Mouse (Mus musculus) midbrain, embryonic 12.5 days (tissue): Measurements from ENCODE around the gene Gm11444. TPM values are rescaled to one million over a fixed set of nuclear protein-coding genes. Genes with fewer than 3 reads are reported as not detected.

Experiments used
- ATAC-seq: fragments of 200-750 bp; cut with Nextera tagmentation; 2 replicates; pipeline ENCODE4 v1.8.0; 2017; ENCODE audit warnings: low read depth, moderate TSS enrichment, moderate library complexity; ENCODE audit not compliant: low FRiP score
- H3K27ac ChIP-seq: fragments of 300-500 bp; sonication (generic); replicated peaks from 2 replicates; pipeline ENCODE4 v1.5.1; 2016; ENCODE audit warnings: mild to moderate bottlenecking
- H3K27me3 ChIP-seq: fragments of 300-500 bp; sonication (generic); 2 replicates; pipeline ENCODE4 v1.6.1; 2016; ENCODE audit warnings: mild to moderate bottlenecking
- H3K36me3 ChIP-seq: fragments of 300-500 bp; sonication (generic); 2 replicates; pipeline ENCODE4 v1.6.1; 2016
- H3K4me1 ChIP-seq: fragments of 300-500 bp; sonication (generic); 2 replicates; pipeline ENCODE4 v1.6.1; 2016
- H3K4me2 ChIP-seq: fragments of 300-500 bp; sonication (generic); replicated peaks from 2 replicates; pipeline ENCODE4 v1.6.1; 2016; ENCODE audit warnings: mild to moderate bottlenecking, moderate library complexity
- H3K4me3 ChIP-seq: fragments of 300-500 bp; sonication (generic); 2 replicates; pipeline ENCODE4 v1.5.1; 2016; ENCODE audit warnings: mild to moderate bottlenecking
- H3K9ac ChIP-seq: fragments of 300-500 bp; sonication (generic); replicated peaks from 2 replicates; pipeline ENCODE4 v1.6.1; 2016; ENCODE audit warnings: mild to moderate bottlenecking, moderate library complexity
- H3K9me3 ChIP-seq: fragments of 300-500 bp; sonication (generic); 2 replicates; pipeline ENCODE4 v1.6.1; 2016; ENCODE audit warnings: mild to moderate bottlenecking
- whole genome bisulfite sequencing: fragments of 180-500 bp; shearing (Covaris S2); methylation state at CpG from one replicate; pipeline ENCODE4 v1.1.7; 2016; 5-methylcytosine and 5-hydroxymethylcytosine counted together
- polyA plus RNA-seq: library from polyadenylated mRNA; unstranded; fragments of >200 nt; fragmentation: Nextera tagmentation; extraction: Ambion mirVana; gene quantifications from 2 replicates; pipeline ENCODE4 v1.2.1, GENCODE M21; 2016

The Gm11444 gene
- polyA plus RNA-seq, 1 experiment from 2014 or later = not detected

DNA sequence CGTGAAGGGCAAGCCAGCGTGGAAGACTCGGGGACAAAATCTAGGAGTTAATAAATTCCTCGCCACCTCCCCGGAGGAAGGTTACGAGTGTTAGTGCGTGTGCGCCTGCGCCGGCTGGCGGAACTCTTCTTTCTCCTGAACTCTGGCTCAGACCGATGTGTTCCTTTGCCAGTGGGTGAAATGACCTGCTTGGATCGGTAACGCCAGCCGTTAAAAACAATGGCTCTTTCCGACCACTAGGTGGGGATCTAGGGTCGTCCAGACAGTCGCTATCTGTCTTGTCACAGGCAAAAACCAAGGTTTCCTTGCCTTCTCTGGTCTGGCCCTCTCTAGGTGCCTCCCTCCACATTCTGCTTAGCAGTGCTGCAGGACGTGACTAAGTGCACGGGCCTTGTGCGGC is 1.1 kb downstream of the Gm11444 start:
- WGBS = 1% methylated on average over 21 of the region's 21 CpGs
- Histone ChIP-seq H3K27me3 (peaks cover 52% of the 10 kb centered on the region), H3K9me3 (no peaks in the 10 kb centered on the region), H3K9ac (0 out of 2 replicates have a peak overlapping the region, but pooled peaks have one; percentile 47), H3K4me3 (peak overlapping the region; percentile 28), H3K27ac (no peak overlapping the region), H3K4me1 (peaks cover 12% of the 10 kb centered on the region), H3K4me2 (peak overlapping the region; percentile 56), H3K36me3 (no peaks in the 10 kb centered on the region)
- 0 out of 2 replicates have a peak, but pooled peaks have one; percentile 27 for ATAC-seq

GRCm38 (mm10) chr11:85846509-85846908 is 3.6 kb downstream of the Gm11444 start:
- Histone ChIP-seq H3K4me3 (no peak overlapping the region), H3K4me2 (no peak overlapping the region), H3K27me3 (peaks cover 77% of the 10 kb centered on the region), H3K4me1 (peaks cover 33% of the 10 kb centered on the region), H3K9ac (no peak overlapping the region), H3K36me3 (no peaks in the 10 kb centered on the region), H3K27ac (no peak overlapping the region), H3K9me3 (no peaks in the 10 kb centered on the region)
- WGBS = 56% methylated on average over 4 of the region's 4 CpGs
- no peak for ATAC-seq

DNA sequence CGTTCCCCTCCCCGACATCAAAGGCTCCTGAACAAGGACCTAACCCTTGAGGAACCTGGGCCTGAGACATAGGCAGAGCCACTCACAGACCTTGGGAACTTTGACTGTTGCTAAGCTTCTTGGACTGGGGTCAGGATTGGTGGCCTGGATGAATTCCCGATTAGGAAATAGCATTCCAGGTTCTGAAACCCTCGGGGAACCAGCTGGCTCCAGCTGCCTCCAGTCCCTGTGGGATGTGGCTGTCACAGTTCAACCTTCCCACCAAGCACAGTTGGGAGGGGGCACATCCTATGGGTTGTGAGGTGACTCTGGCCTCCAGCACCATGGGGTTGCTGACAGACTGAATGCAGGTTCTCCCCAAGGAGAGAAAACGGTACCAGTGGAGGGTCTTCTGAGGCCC is 4.2 kb downstream of the Gm11444 start:
- peaks cover 83% of the 10 kb centered on the region for H3K27me3 ChIP-seq
- H3K4me1 ChIP-seq = peaks cover 34% of the 10 kb centered on the region
- H3K36me3 ChIP-seq = no peaks in the 10 kb centered on the region
- no peak for ATAC-seq
- WGBS = 50% methylated on average over 5 of the region's 5 CpGs
- H3K4me2 ChIP-seq = no peak overlapping the region
- H3K4me3 ChIP-seq = no peak overlapping the region
- H3K9me3 ChIP-seq = no peaks in the 10 kb centered on the region
- no peak overlapping the region for H3K27ac ChIP-seq
- H3K9ac ChIP-seq = no peak overlapping the region

DNA sequence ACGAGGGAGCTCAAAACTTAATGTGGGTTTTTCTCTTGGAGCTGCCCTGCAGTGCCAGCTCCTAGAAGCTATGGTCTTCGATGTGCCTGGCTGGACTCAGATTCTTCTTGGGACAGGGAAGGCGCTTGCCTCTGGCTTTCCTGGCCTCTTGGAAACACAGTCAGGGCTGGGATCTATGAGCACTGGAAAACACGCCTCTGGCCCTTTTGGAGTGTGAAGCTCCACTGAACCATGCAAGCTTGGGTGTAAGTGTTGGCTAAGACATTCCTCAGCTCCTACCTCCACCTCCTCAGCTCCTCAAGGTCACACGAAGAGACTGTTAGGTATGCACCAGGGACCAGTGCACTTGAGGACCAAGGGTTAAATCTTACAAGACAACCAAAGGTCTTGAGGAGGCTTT is 5.2 kb downstream of the Gm11444 start:
- H3K27me3 ChIP-seq = peaks cover 87% of the 10 kb centered on the region
- 37% methylated on average over 5 of the region's 5 CpGs for WGBS
- H3K27ac ChIP-seq = no peak overlapping the region
- H3K4me2 ChIP-seq = peak overlapping the region; percentile 84
- ATAC-seq = no peak
- H3K4me1 ChIP-seq = peaks cover 41% of the 10 kb centered on the region
- no peaks in the 10 kb centered on the region for H3K9me3 ChIP-seq
- H3K36me3 ChIP-seq = no peaks in the 10 kb centered on the region
- no peak overlapping the region for H3K4me3 ChIP-seq
- H3K9ac ChIP-seq = no peak overlapping the region

GRCm38 (mm10) chr11:85844144-85844965 is 5.8 kb downstream of the Gm11444 start:
- Histone ChIP-seq H3K4me2 (peak overlapping the region; percentile 84), H3K27me3 (peaks cover 89% of the 10 kb centered on the region), H3K4me3 (peak overlapping the region; percentile 45), H3K9me3 (no peaks in the 10 kb centered on the region), H3K27ac (0 out of 2 replicates have a peak overlapping the region, but pooled peaks have one; percentile 11), H3K36me3 (no peaks in the 10 kb centered on the region), H3K9ac (peak overlapping the region; percentile 46), H3K4me1 (peaks cover 41% of the 10 kb centered on the region)
- under 1% methylated on average over 54 of the region's 54 CpGs for WGBS
- ATAC-seq = peak; percentile 48

GRCm38 (mm10) chr11:85843347-85843692 is 6.8 kb downstream of the Gm11444 start:
- no peaks in the 10 kb centered on the region for H3K36me3 ChIP-seq
- H3K4me2 ChIP-seq = peak overlapping the region; percentile 84
- WGBS = under 1% methylated on average over 18 of the region's 18 CpGs
- peak overlapping the region; percentile 45 for H3K4me3 ChIP-seq
- no peaks in the 10 kb centered on the region for H3K9me3 ChIP-seq
- ATAC-seq = peak; percentile 68
- peaks cover 96% of the 10 kb centered on the region for H3K27me3 ChIP-seq
- peaks cover 35% of the 10 kb centered on the region for H3K4me1 ChIP-seq
- peak overlapping the region; percentile 46; the same call in 1 of the 2 replicates for H3K9ac ChIP-seq
- no peak overlapping the region for H3K27ac ChIP-seq

- H3K4me1 ChIP-seq = peaks cover 40% of the 10 kb centered on the region
- 3% methylated on average over 24 of the region's 24 CpGs for WGBS
- peak overlapping the region; percentile 84 for H3K4me2 ChIP-seq
- peaks cover 96% of the 10 kb centered on the region for H3K27me3 ChIP-seq
- H3K9ac ChIP-seq = no peak overlapping the region
- H3K27ac ChIP-seq = no peak overlapping the region
- H3K9me3 ChIP-seq = no peaks in the 10 kb centered on the region
- H3K36me3 ChIP-seq = no peaks in the 10 kb centered on the region
- peak overlapping the region; percentile 45 for H3K4me3 ChIP-seq
- ATAC-seq = no peak
These were observed 7.4 kb downstream of the Gm11444 start for GRCm38 (mm10) chr11:85842596-85843346.

DNA sequence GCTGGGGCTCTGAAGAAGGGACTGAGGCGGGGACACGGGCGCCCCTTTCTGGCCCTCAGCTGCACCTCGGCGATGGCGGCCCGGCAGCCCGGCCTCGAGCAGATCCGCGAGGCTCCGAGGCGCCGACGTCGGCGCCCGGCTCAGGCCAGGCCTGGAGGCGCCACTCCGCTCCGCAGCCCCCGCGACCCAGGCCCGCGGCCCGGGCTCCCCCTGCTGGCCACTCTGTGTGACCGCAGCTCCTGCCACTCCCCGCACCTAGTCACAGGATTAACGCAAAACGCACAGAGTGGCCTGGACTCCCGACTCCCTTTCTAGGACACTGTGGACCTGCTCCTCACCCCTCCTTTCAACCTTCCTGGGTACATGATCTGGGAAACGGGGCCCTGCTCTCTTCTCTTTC is 8.2 kb downstream of the Gm11444 start:
- Histone ChIP-seq H3K9me3 (no peaks in the 10 kb centered on the region), H3K27me3 (peaks cover 100% of the 10 kb centered on the region), H3K4me2 (peak overlapping the region; percentile 54), H3K4me1 (peaks cover 43% of the 10 kb centered on the region), H3K27ac (no peak overlapping the region), H3K36me3 (no peaks in the 10 kb centered on the region), H3K9ac (0 out of 2 replicates have a peak overlapping the region, but pooled peaks have one; percentile 41), H3K4me3 (peak overlapping the region; percentile 34)
- peak; percentile 71 for ATAC-seq
- WGBS = 0% methylated on average over 29 of the region's 32 CpGs

- peak overlapping the region; percentile 54 for H3K4me2 ChIP-seq
- peaks cover 100% of the 10 kb centered on the region for H3K27me3 ChIP-seq
- no peaks in the 10 kb centered on the region for H3K36me3 ChIP-seq
- no peak for ATAC-seq
- H3K9ac ChIP-seq = no peak overlapping the region
- no peaks in the 10 kb centered on the region for H3K9me3 ChIP-seq
- no peak overlapping the region for H3K27ac ChIP-seq
- peak overlapping the region; percentile 17; the same call in 1 of the 2 replicates for H3K4me3 ChIP-seq
- 10% methylated on average over 8 of the region's 8 CpGs for WGBS
- H3K4me1 ChIP-seq = peaks cover 43% of the 10 kb centered on the region
These were observed 8.9 kb downstream of the Gm11444 start for GRCm38 (mm10) chr11:85841211-85841681.

- peak overlapping the region; percentile 20 for H3K4me2 ChIP-seq
- ATAC-seq = no peak
- peaks cover 100% of the 10 kb centered on the region for H3K27me3 ChIP-seq
- H3K27ac ChIP-seq = no peak overlapping the region
- WGBS = 2% methylated on average over 21 of the region's 21 CpGs
- no peaks in the 10 kb centered on the region for H3K36me3 ChIP-seq
- H3K9ac ChIP-seq = no peak overlapping the region
- H3K9me3 ChIP-seq = no peaks in the 10 kb centered on the region
- peaks cover 43% of the 10 kb centered on the region for H3K4me1 ChIP-seq
- peak overlapping the region; percentile 17 for H3K4me3 ChIP-seq
These were observed 9.4 kb downstream of the Gm11444 start for GRCm38 (mm10) chr11:85840803-85841145.

- no peaks in the 10 kb centered on the region for H3K36me3 ChIP-seq
- no peaks in the 10 kb centered on the region for H3K9me3 ChIP-seq
- WGBS = 2% methylated on average over 26 of the region's 27 CpGs
- no peak overlapping the region for H3K27ac ChIP-seq
- peak overlapping the region; percentile 20 for H3K4me2 ChIP-seq
- H3K27me3 ChIP-seq = peaks cover 100% of the 10 kb centered on the region
- ATAC-seq = no peak
- H3K4me3 ChIP-seq = peak overlapping the region; percentile 17
- no peak overlapping the region for H3K9ac ChIP-seq
- peaks cover 43% of the 10 kb centered on the region for H3K4me1 ChIP-seq
These were observed 9.9 kb downstream of the Gm11444 start for GRCm38 (mm10) chr11:85840031-85840802.
